Mouse (Mus musculus): ENCODE data around the gene Celf2. TPM values are rescaled to one million over a fixed set of nuclear protein-coding genes. Genes with fewer than 3 reads are reported as not detected.

The Celf2 gene
- polyA plus RNA-seq, 1 experiment from 2014 or later, result 12.3 TPM

- Histone ChIP-seq H3K9ac (ENCODE audit: low read depth, low read length) (no peak overlapping the region), H3K4me2 (replicated peaks; ENCODE audit: low read depth, low read length) (no peak overlapping the region), H3K4me1 (ENCODE audit: control insufficient read depth, insufficient read depth, low read length) (no peaks in the 10 kb centered on the region; the same call in 1 of the 2 replicates), H3K4me3 (ENCODE audit: low read length) (no peak overlapping the region), H3K27ac (ENCODE audit: low read depth, low read length) (peak overlapping the region; percentile 13; the same call in 1 of the 2 replicates), H3K27me3 (ENCODE audit: control insufficient read depth, insufficient read depth, low read length) (no peaks in the 10 kb centered on the region), H3K9me3 (ENCODE audit: control insufficient read depth, low read length) (no peaks in the 10 kb centered on the region), H3K36me3 (ENCODE audit: control insufficient read depth, insufficient read depth, low read length) (no peaks in the 10 kb centered on the region)
- ATAC-seq (ENCODE audit: low FRiP score, low TSS enrichment), result no peak; the same call in 1 of the 2 replicates
- 52% methylated on average over 3 of the region's 3 CpGs for WGBS
Observed at GRCm38 (mm10) chr2:6507071-6507470, 1002.3 kb downstream of the Celf2 start.

DNA sequence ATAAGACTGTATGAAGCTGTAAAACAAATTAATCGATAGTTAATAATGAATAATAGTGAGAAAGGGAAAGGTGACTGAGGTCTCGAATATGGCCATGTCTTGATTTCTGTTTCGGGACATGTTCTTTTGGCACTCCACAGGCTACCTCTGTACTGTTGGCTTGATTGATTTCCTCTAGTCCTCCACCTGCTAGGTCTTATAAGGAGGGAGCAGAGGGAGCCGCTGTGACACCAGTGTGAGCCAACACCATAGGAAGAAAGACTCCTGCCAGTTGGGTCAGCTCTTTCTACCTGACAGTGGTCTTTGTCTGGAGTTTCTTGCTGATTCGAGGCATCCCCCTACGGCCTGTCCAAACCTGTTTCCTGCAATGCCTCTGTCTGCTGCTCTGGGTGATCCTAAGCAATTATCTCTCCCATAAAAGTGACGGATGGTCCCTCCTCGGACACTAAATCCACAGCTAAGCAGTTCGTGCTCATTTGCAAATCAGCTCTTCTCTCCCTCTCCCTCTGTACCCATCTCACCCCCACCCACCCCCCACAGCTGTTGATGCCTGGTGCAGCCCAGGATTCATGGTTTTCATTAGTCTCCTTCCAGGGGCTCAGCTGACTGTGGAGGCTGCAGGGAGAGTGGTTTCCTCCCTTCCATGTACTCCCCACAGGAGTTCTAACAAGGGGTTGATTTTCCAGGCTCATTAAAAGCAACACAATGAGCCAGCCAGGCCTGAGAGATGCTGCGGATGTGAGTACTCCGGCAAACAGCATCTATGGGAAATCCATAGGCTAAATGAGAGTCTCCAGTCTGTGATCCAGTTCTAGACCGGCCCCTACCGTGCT, 1003.2 kb downstream of the Celf2 start:
- Histone ChIP-seq H3K4me2 (replicated peaks; ENCODE audit: low read depth, low read length) (no peak overlapping the region), H3K27ac (ENCODE audit: low read depth, low read length) (peak overlapping the region; percentile 13; the same call in 1 of the 2 replicates), H3K9ac (ENCODE audit: low read depth, low read length) (no peak overlapping the region), H3K4me1 (ENCODE audit: control insufficient read depth, insufficient read depth, low read length) (no peaks in the 10 kb centered on the region; the same call in 1 of the 2 replicates), H3K9me3 (ENCODE audit: control insufficient read depth, low read length) (no peaks in the 10 kb centered on the region; the same call in 1 of the 2 replicates), H3K36me3 (ENCODE audit: control insufficient read depth, insufficient read depth, low read length) (no peaks in the 10 kb centered on the region), H3K27me3 (ENCODE audit: control insufficient read depth, insufficient read depth, low read length) (no peaks in the 10 kb centered on the region), H3K4me3 (ENCODE audit: low read length) (no peak overlapping the region)
- WGBS, result 26% methylated on average over 13 of the region's 13 CpGs
- ATAC-seq (ENCODE audit: low FRiP score, low TSS enrichment), result peak; percentile 92

DNA sequence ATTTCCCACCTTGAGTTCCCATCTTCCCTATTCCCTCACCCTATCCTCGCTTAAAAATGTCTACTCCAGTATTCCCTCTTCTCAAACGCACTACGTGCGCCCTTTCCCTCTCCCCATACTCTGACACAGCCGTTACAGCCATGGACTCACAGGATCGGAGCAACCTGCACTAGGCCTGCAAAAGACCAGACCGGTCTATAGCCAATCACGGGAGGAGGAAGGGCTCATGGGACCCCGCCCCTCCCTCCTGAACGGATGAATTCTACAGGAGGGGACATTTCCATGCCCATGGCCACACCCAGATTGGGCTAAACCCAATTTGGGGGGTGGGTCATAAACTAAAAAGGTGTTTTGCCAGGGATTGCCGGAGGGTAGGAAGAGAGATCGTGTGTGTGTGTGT, 1003.8 kb downstream of the Celf2 start:
- no peaks in the 10 kb centered on the region; the same call in 1 of the 2 replicates for H3K4me1 ChIP-seq (ENCODE audit: control insufficient read depth, insufficient read depth, low read length)
- H3K4me2 ChIP-seq (replicated peaks; ENCODE audit: low read depth, low read length), result no peak overlapping the region
- no peak overlapping the region for H3K4me3 ChIP-seq (ENCODE audit: low read length)
- H3K9ac ChIP-seq (ENCODE audit: low read depth, low read length), result no peak overlapping the region
- no peak for ATAC-seq (ENCODE audit: low FRiP score, low TSS enrichment)
- 73% methylated on average over 12 of the region's 12 CpGs for WGBS
- no peaks in the 10 kb centered on the region; the same call in 1 of the 2 replicates for H3K9me3 ChIP-seq (ENCODE audit: control insufficient read depth, low read length)
- H3K27ac ChIP-seq (ENCODE audit: low read depth, low read length), result no peak overlapping the region
- H3K36me3 ChIP-seq (ENCODE audit: control insufficient read depth, insufficient read depth, low read length), result no peaks in the 10 kb centered on the region
- H3K27me3 ChIP-seq (ENCODE audit: control insufficient read depth, insufficient read depth, low read length), result no peaks in the 10 kb centered on the region

DNA sequence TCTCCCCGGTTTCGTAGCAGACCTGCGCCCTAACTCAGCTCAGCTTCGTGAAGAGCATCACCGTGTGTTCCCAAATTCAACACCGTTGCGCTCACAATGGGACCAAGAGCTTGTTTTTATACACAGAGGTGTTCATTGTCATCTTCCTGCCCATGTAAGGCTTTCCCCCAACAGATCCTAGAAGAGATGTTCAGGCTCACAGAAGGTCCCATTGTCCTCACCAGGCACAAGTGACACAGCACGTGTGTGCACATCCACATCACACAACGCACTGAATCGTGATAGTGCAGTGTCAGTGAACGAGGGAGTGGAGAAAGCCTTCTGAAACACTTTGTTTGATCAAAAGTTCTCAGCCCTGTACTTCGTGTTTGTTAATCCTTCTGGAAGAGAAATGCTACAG, 1011.3 kb downstream of the Celf2 start:
- Histone ChIP-seq H3K4me1 (ENCODE audit: control insufficient read depth, insufficient read depth, low read length) (no peaks in the 10 kb centered on the region), H3K9ac (ENCODE audit: low read depth, low read length) (no peak overlapping the region), H3K27ac (ENCODE audit: low read depth, low read length) (no peak overlapping the region), H3K4me3 (ENCODE audit: low read length) (no peak overlapping the region), H3K27me3 (ENCODE audit: control insufficient read depth, insufficient read depth, low read length) (no peaks in the 10 kb centered on the region), H3K9me3 (ENCODE audit: control insufficient read depth, low read length) (no peaks in the 10 kb centered on the region; the same call in 1 of the 2 replicates), H3K36me3 (ENCODE audit: control insufficient read depth, insufficient read depth, low read length) (no peaks in the 10 kb centered on the region), H3K4me2 (replicated peaks; ENCODE audit: low read depth, low read length) (no peak overlapping the region)
- 84% methylated on average over 12 of the region's 12 CpGs for WGBS
- ATAC-seq (ENCODE audit: low FRiP score, low TSS enrichment), result no peak

GRCm38 (mm10) chr2:6497636-6498035, 1011.7 kb downstream of the Celf2 start:
- 63% methylated on average over 5 of the region's 5 CpGs for WGBS
- ATAC-seq (ENCODE audit: low FRiP score, low TSS enrichment), result no peak
- Histone ChIP-seq H3K9me3 (ENCODE audit: control insufficient read depth, low read length) (no peaks in the 10 kb centered on the region; the same call in 1 of the 2 replicates), H3K9ac (ENCODE audit: low read depth, low read length) (no peak overlapping the region), H3K36me3 (ENCODE audit: control insufficient read depth, insufficient read depth, low read length) (no peaks in the 10 kb centered on the region), H3K4me2 (replicated peaks; ENCODE audit: low read depth, low read length) (no peak overlapping the region), H3K27ac (ENCODE audit: low read depth, low read length) (no peak overlapping the region), H3K4me3 (ENCODE audit: low read length) (no peak overlapping the region), H3K4me1 (ENCODE audit: control insufficient read depth, insufficient read depth, low read length) (no peaks in the 10 kb centered on the region), H3K27me3 (ENCODE audit: control insufficient read depth, insufficient read depth, low read length) (no peaks in the 10 kb centered on the region)

DNA sequence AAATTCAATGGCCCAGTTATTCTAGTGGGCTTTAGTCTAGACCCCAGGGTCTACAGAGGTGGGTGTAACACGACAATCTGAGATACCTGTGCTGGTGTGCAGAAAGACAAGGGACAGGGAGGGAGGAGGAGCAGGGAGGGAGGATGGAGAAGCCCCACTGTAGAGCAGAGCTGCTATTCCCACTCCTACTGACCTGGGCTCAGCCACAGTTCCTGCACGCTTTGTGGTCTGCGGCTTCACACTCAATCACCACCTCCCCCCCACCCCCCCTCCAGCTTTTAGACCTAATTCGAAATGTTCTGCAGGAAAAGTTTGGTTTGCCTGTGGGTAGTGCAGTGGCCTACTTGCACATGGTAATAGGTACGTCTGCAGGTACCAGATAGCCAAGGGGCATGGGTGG, 1015.5 kb downstream of the Celf2 start:
- Histone ChIP-seq H3K9me3 (ENCODE audit: control insufficient read depth, low read length) (no peaks in the 10 kb centered on the region), H3K4me2 (replicated peaks; ENCODE audit: low read depth, low read length) (no peak overlapping the region), H3K27me3 (ENCODE audit: control insufficient read depth, insufficient read depth, low read length) (no peaks in the 10 kb centered on the region), H3K36me3 (ENCODE audit: control insufficient read depth, insufficient read depth, low read length) (no peaks in the 10 kb centered on the region), H3K27ac (ENCODE audit: low read depth, low read length) (no peak overlapping the region), H3K9ac (ENCODE audit: low read depth, low read length) (no peak overlapping the region), H3K4me1 (ENCODE audit: control insufficient read depth, insufficient read depth, low read length) (no peaks in the 10 kb centered on the region), H3K4me3 (ENCODE audit: low read length) (no peak overlapping the region)
- WGBS, result 73% methylated on average over 5 of the region's 5 CpGs
- ATAC-seq (ENCODE audit: low FRiP score, low TSS enrichment), result no peak

- Histone ChIP-seq H3K4me2 (replicated peaks; ENCODE audit: low read depth, low read length) (no peak overlapping the region), H3K9ac (ENCODE audit: low read depth, low read length) (no peak overlapping the region), H3K4me3 (ENCODE audit: low read length) (no peak overlapping the region), H3K4me1 (ENCODE audit: control insufficient read depth, insufficient read depth, low read length) (no peaks in the 10 kb centered on the region), H3K27me3 (ENCODE audit: control insufficient read depth, insufficient read depth, low read length) (no peaks in the 10 kb centered on the region), H3K36me3 (ENCODE audit: control insufficient read depth, insufficient read depth, low read length) (no peaks in the 10 kb centered on the region), H3K9me3 (ENCODE audit: control insufficient read depth, low read length) (no peaks in the 10 kb centered on the region), H3K27ac (ENCODE audit: low read depth, low read length) (no peak overlapping the region)
- 84% methylated on average over 4 of the region's 4 CpGs for WGBS
- no peak for ATAC-seq (ENCODE audit: low FRiP score, low TSS enrichment)
Observed at GRCm38 (mm10) chr2:6490870-6491269, 1018.5 kb downstream of the Celf2 start.

DNA sequence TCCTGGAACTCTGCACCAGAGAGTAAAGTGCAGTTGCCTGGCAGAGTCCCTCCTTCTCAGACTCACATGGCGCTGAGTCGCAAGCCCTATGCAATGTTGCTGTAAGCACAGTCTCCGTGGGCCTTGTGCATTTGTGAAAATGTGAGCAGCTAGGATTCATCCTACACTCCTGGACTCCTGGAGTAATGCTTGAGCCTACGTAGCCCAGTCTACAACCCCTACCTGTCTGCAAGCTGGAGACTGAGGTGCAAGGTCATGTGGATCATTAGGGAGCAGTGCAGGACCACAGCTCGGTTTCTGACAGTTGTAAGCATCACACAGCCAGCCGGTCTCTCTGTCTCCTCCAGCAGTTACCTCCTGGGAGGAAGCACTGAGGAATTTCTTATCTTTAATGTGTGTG, 1019.3 kb downstream of the Celf2 start:
- Histone ChIP-seq H3K4me3 (ENCODE audit: low read length) (no peak overlapping the region), H3K9ac (ENCODE audit: low read depth, low read length) (no peak overlapping the region), H3K27me3 (ENCODE audit: control insufficient read depth, insufficient read depth, low read length) (no peaks in the 10 kb centered on the region), H3K9me3 (ENCODE audit: control insufficient read depth, low read length) (no peaks in the 10 kb centered on the region), H3K4me2 (replicated peaks; ENCODE audit: low read depth, low read length) (no peak overlapping the region), H3K4me1 (ENCODE audit: control insufficient read depth, insufficient read depth, low read length) (no peaks in the 10 kb centered on the region), H3K36me3 (ENCODE audit: control insufficient read depth, insufficient read depth, low read length) (no peaks in the 10 kb centered on the region), H3K27ac (ENCODE audit: low read depth, low read length) (no peak overlapping the region)
- ATAC-seq (ENCODE audit: low FRiP score, low TSS enrichment), result no peak
- WGBS, result 87% methylated on average over 6 of the region's 6 CpGs

Measured in kidney, embryonic 14.5 days (tissue).